Mouse (Mus musculus): ENCODE measurements around the gene Rad51ap1. TPM values are rescaled to one million over a fixed set of nuclear protein-coding genes. Genes with fewer than 3 reads are reported as not detected.

The Rad51ap1 gene
- total and polyA plus RNA-seq, 3 experiments = 30.0 to 84.1 (median 79.1) TPM

- Histone ChIP-seq H3K9ac (ENCODE audit: insufficient read depth, low read depth) (no peak overlapping the region), H3K9me3 (replicated peaks; ENCODE audit: low read length) (no peaks in the 10 kb centered on the region), H3K4me3 (replicated peaks in 1 of 3; ENCODE audit: low read depth in 2 of 3, low read length in 2 of 3, poor library complexity in 1 of 3) (no peak overlapping the region), H3K4me1 (ENCODE audit: control insufficient read depth in 1 of 2, insufficient read depth in 2 of 2) (peaks cover 0 to 5% of the 10 kb centered on the region in 2 experiments; a peak in 1 of 4 replicates), H3K79me2 (replicated peaks; ENCODE audit: control insufficient read depth, extremely low read depth, insufficient read depth, poor library complexity, severe bottlenecking) (no peaks in the 10 kb centered on the region), H3K4me2 (ENCODE audit: insufficient read depth, low read depth, poor library complexity, severe bottlenecking) (no peak overlapping the region), H3K27ac (ENCODE audit: insufficient read depth, low read depth) (no peak overlapping the region), H3K27me3 (replicated peaks) (no peaks in the 10 kb centered on the region), H3K36me3 (replicated peaks in 1 of 2; ENCODE audit: control insufficient read depth in 1 of 2, insufficient read depth in 1 of 2, low read length in 1 of 2) (peaks cover 7 to 27% of the 10 kb centered on the region in 2 experiments)
- no peak for DNase-seq (ENCODE audit: extremely low read depth)
- TF ChIP-seq RCOR1 (conservative IDR thresholded peaks at IDR 0.05; ENCODE audit: low read depth, low read length) (no peak), ZKSCAN1 (IDR thresholded peaks at IDR 0.05; ENCODE audit: borderline replicate concordance, low read depth, low read length) (no peak), TBP (conservative IDR thresholded peaks at IDR 0.05; ENCODE audit: low read depth, low read length) (no peak), MAZ (IDR thresholded peaks at IDR 0.05; ENCODE audit: low read depth, low read length) (no peak), TCF12 (IDR thresholded peaks at IDR 0.05; ENCODE audit: low read depth, low read length) (no peak), USF2 (conservative IDR thresholded peaks at IDR 0.05; ENCODE audit: low read depth, low read length) (no peak), MAX (IDR thresholded peaks at IDR 0.05; ENCODE audit: low read length) (no peak), ETS1 (conservative IDR thresholded peaks at IDR 0.05; ENCODE audit: low read depth, low read length) (no peak), ELF1 (IDR thresholded peaks at IDR 0.05; ENCODE audit: low read depth, low read length) (no peak), SMC3 (IDR thresholded peaks at IDR 0.05; ENCODE audit: low read depth, low read length) (no peak), MAFK (IDR thresholded peaks at IDR 0.05; ENCODE audit: insufficient replicate concordance, low read length) (no peak), ZMIZ1 (IDR thresholded peaks at IDR 0.05; ENCODE audit: low read depth, low read length) (no peak), JUN (IDR thresholded peaks at IDR 0.05; ENCODE audit: insufficient read depth, low read depth, low read length) (no peak), USF1 (IDR thresholded peaks at IDR 0.05; ENCODE audit: low read depth, low read length) (no peak), POLR2A (IDR thresholded peaks at IDR 0.05; ENCODE audit: low read depth, low read length) (no peak), JUND (conservative IDR thresholded peaks at IDR 0.05; ENCODE audit: low read depth, low read length) (no peak), CHD1 (IDR thresholded peaks at IDR 0.05; ENCODE audit: low read depth, low read length) (no peak)
- in situ Hi-C loops (cut with MboI; ENCODE audit: low pct_ligation_motif_present, low pct_unique_long_range_greater_than_20kb, low sequenced_read_pairs) = no loop called here
- dilution Hi-C loops (cut with MboI; ENCODE audit: extremely low pct_ligation_motif_present, extremely low pct_unique_long_range_greater_than_20kb, low sequenced_read_pairs) = no loop called here
Observed at GRCm38 (mm10) chr6:126981539-126982234, 42.3 kb upstream of the Rad51ap1 start.

DNA sequence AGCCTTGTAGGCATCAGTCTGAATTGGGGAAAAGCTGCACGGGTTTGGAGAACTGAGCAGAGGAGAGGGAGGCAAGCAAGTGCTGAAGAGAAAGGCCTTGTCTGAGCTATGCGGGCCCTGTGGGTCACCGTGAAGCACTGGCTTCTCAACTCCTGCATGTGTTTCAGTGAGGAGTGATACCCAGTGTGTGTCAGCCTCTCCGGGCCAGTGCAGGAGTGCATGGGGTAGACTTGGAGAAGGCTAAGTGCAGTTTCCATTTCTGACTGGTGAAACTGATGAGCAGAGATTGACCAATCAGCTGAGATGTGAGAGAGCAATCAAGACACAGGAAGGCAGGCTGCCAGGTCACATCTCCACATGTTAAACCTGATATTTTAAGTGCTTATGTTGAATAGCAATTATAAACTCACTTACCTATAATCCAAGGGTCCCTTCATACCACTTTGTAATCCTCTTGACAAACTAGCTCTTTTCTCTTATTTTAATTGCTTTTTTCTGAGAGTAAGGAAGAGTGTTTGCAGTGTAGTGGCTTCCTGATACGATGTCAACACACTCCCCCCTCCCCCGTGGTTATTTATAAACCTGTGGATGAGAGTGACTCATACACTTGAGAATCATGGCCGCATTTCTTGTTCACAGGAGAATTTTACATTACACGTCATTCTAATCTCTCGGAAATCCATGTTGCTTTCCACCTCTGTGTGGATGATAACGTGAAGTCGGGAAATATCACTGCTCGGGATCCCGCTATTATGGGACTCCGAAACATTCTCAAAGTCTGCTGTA lies 27.0 kb upstream of the Rad51ap1 start:
- no peak for DNase-seq (ENCODE audit: extremely low read depth)
- in situ Hi-C loops (cut with MboI; ENCODE audit: low pct_ligation_motif_present, low pct_unique_long_range_greater_than_20kb, low sequenced_read_pairs) = loop anchor here (10.0 kb wide), 1 partner anchor 138 kb away; the partner anchor contains the start of gene Tigar
- H3K27me3 ChIP-seq (replicated peaks) = no peaks in the 10 kb centered on the region
- no peak overlapping the region for H3K4me2 ChIP-seq (ENCODE audit: insufficient read depth, low read depth, poor library complexity, severe bottlenecking)
- H3K27ac ChIP-seq (ENCODE audit: insufficient read depth, low read depth) = no peak overlapping the region
- TF ChIP-seq CHD1 (IDR thresholded peaks at IDR 0.05; ENCODE audit: low read depth, low read length) (no peak), CTCF (conservative IDR thresholded peaks at IDR 0.05 in 1 of 2, IDR thresholded peaks at IDR 0.05 in 1 of 2; ENCODE audit: low read depth in 2 of 2, low read length in 2 of 2) (no peak), RCOR1 (conservative IDR thresholded peaks at IDR 0.05; ENCODE audit: low read depth, low read length) (no peak), ZMIZ1 (IDR thresholded peaks at IDR 0.05; ENCODE audit: low read depth, low read length) (no peak), SIN3A (IDR thresholded peaks at IDR 0.05; ENCODE audit: low read length) (no peak), NELFE (IDR thresholded peaks at IDR 0.05; ENCODE audit: low read depth, low read length) (no peak), POLR2A (IDR thresholded peaks at IDR 0.05; ENCODE audit: low read depth, low read length) (no peak), ELF1 (IDR thresholded peaks at IDR 0.05; ENCODE audit: low read depth, low read length) (no peak), EP300 (IDR thresholded peaks at IDR 0.05; ENCODE audit: low read length) (no peak), MEF2A (IDR thresholded peaks at IDR 0.05; ENCODE audit: borderline replicate concordance, low read depth, low read length) (no peak), ZNF384 (IDR thresholded peaks at IDR 0.05; ENCODE audit: low read depth, low read length) (no peak), CHD2 (IDR thresholded peaks at IDR 0.05; ENCODE audit: low read length) (no peak), GABPA (IDR thresholded peaks at IDR 0.05; ENCODE audit: insufficient replicate concordance, low read depth, low read length) (no peak)
- H3K9me3 ChIP-seq (replicated peaks; ENCODE audit: low read length) = no peaks in the 10 kb centered on the region
- no peak overlapping the region for H3K9ac ChIP-seq (ENCODE audit: insufficient read depth, low read depth)
- H3K4me1 ChIP-seq (ENCODE audit: control insufficient read depth in 1 of 2, insufficient read depth in 2 of 2) = peaks cover 0 to 8% of the 10 kb centered on the region in 2 experiments; a peak in 1 of 4 replicates
- H3K36me3 ChIP-seq (replicated peaks in 1 of 2; ENCODE audit: control insufficient read depth in 1 of 2, insufficient read depth in 1 of 2, low read length in 1 of 2) = peaks cover 24 to 78% of the 10 kb centered on the region in 2 experiments
- dilution Hi-C loops (cut with MboI; ENCODE audit: extremely low pct_ligation_motif_present, extremely low pct_unique_long_range_greater_than_20kb, low sequenced_read_pairs) = no loop called here
- no peak overlapping the region for H3K4me3 ChIP-seq (replicated peaks in 1 of 3; ENCODE audit: low read depth in 2 of 3, low read length in 2 of 3, poor library complexity in 1 of 3)
- H3K79me2 ChIP-seq (replicated peaks; ENCODE audit: control insufficient read depth, extremely low read depth, insufficient read depth, poor library complexity, severe bottlenecking) = no peaks in the 10 kb centered on the region

Measured in CH12.LX (cell line).